Mouse (Mus musculus): ENCODE data around the gene Il12b. TPM values are rescaled to one million over a fixed set of nuclear protein-coding genes. Genes with fewer than 3 reads are reported as not detected.

Il12b gene
- total and polyA plus RNA-seq, 3 experiments: 0.23 TPM; not detected in 2

GRCm38 (mm10) chr11:44425626-44426025 is 25.8 kb downstream of the Il12b start:
- Histone ChIP-seq H3K4me1 (ENCODE audit: control insufficient read depth in 1 of 2, insufficient read depth in 2 of 2) (peaks cover 11 to 27% of the 10 kb centered on the region in 2 experiments), H3K79me2 (replicated peaks; ENCODE audit: control insufficient read depth, extremely low read depth, insufficient read depth, poor library complexity, severe bottlenecking) (no peaks in the 10 kb centered on the region), H3K27ac (ENCODE audit: insufficient read depth, low read depth) (no peak overlapping the region), H3K4me3 (replicated peaks in 1 of 3; ENCODE audit: low read depth in 2 of 3, low read length in 2 of 3, poor library complexity in 1 of 3) (no peak overlapping the region), H3K9me3 (replicated peaks; ENCODE audit: low read length) (no peaks in the 10 kb centered on the region), H3K27me3 (replicated peaks) (no peaks in the 10 kb centered on the region), H3K36me3 (replicated peaks in 1 of 2; ENCODE audit: control insufficient read depth in 1 of 2, insufficient read depth in 1 of 2, low read length in 1 of 2) (no peaks in the 10 kb centered on the region), H3K4me2 (ENCODE audit: insufficient read depth, low read depth, poor library complexity, severe bottlenecking) (no peak overlapping the region), H3K9ac (ENCODE audit: insufficient read depth, low read depth) (no peak overlapping the region)
- TF ChIP-seq UBTF (IDR thresholded peaks at IDR 0.05; ENCODE audit: low read depth, low read length) (no peak), MAZ (IDR thresholded peaks at IDR 0.05; ENCODE audit: low read depth, low read length) (no peak), TCF12 (IDR thresholded peaks at IDR 0.05; ENCODE audit: low read depth, low read length) (no peak), USF2 (conservative IDR thresholded peaks at IDR 0.05; ENCODE audit: low read depth, low read length) (no peak), JUND (conservative IDR thresholded peaks at IDR 0.05; ENCODE audit: low read depth, low read length) (no peak), BHLHE40 (IDR thresholded peaks at IDR 0.05; ENCODE audit: low read depth, low read length) (peak; percentile 38; the same call in 1 of the 2 replicates), KAT2A (IDR thresholded peaks at IDR 0.05; ENCODE audit: insufficient replicate concordance, low read length) (no peak), SIN3A (IDR thresholded peaks at IDR 0.05; ENCODE audit: low read length) (no peak)
- in situ Hi-C loops (cut with MboI; ENCODE audit: low pct_ligation_motif_present, low pct_unique_long_range_greater_than_20kb, low sequenced_read_pairs) (loop anchor here (25.0 kb wide), 1 partner anchor 338 kb away; no protein-coding TSS in a partner anchor), dilution Hi-C loops (cut with MboI; ENCODE audit: extremely low pct_ligation_motif_present, extremely low pct_unique_long_range_greater_than_20kb, low sequenced_read_pairs) (no loop called here)
- no peak for DNase-seq (ENCODE audit: extremely low read depth)

GRCm38 (mm10) chr11:44427951-44428350 is 28.1 kb downstream of the Il12b start:
- peak; percentile 93 for DNase-seq (ENCODE audit: extremely low read depth)
- Histone ChIP-seq H3K27ac (ENCODE audit: insufficient read depth, low read depth) (no peak overlapping the region), H3K9ac (ENCODE audit: insufficient read depth, low read depth) (no peak overlapping the region), H3K9me3 (replicated peaks; ENCODE audit: low read length) (no peaks in the 10 kb centered on the region), H3K27me3 (replicated peaks) (no peaks in the 10 kb centered on the region), H3K36me3 (replicated peaks in 1 of 2; ENCODE audit: control insufficient read depth in 1 of 2, insufficient read depth in 1 of 2, low read length in 1 of 2) (no peaks in the 10 kb centered on the region), H3K4me2 (ENCODE audit: insufficient read depth, low read depth, poor library complexity, severe bottlenecking) (peak overlapping the region; percentile 25), H3K4me3 (replicated peaks in 1 of 3; ENCODE audit: low read depth in 2 of 3, low read length in 2 of 3, poor library complexity in 1 of 3) (no peak overlapping the region), H3K79me2 (replicated peaks; ENCODE audit: control insufficient read depth, extremely low read depth, insufficient read depth, poor library complexity, severe bottlenecking) (no peaks in the 10 kb centered on the region), H3K4me1 (ENCODE audit: control insufficient read depth in 1 of 2, insufficient read depth in 2 of 2) (peaks cover 9 to 24% of the 10 kb centered on the region in 2 experiments)
- in situ Hi-C loops (cut with MboI; ENCODE audit: low pct_ligation_motif_present, low pct_unique_long_range_greater_than_20kb, low sequenced_read_pairs) (loop anchor here (25.0 kb wide), 1 partner anchor 341 kb away; no protein-coding TSS in a partner anchor), dilution Hi-C loops (cut with MboI; ENCODE audit: extremely low pct_ligation_motif_present, extremely low pct_unique_long_range_greater_than_20kb, low sequenced_read_pairs) (no loop called here)
- TF ChIP-seq MAZ (IDR thresholded peaks at IDR 0.05; ENCODE audit: low read depth, low read length) (no peak), E2F4 (IDR thresholded peaks at IDR 0.05; ENCODE audit: insufficient replicate concordance, low read depth, low read length) (no peak), TBP (conservative IDR thresholded peaks at IDR 0.05; ENCODE audit: low read depth, low read length) (no peak), ZC3H11A (IDR thresholded peaks at IDR 0.05; ENCODE audit: low read depth, low read length) (no peak), SMC3 (IDR thresholded peaks at IDR 0.05; ENCODE audit: low read depth, low read length) (no peak), ZNF384 (IDR thresholded peaks at IDR 0.05; ENCODE audit: low read depth, low read length) (no peak), ZMIZ1 (IDR thresholded peaks at IDR 0.05; ENCODE audit: low read depth, low read length) (no peak), NRF1 (IDR thresholded peaks at IDR 0.05; ENCODE audit: low read depth, low read length) (no peak), USF2 (conservative IDR thresholded peaks at IDR 0.05; ENCODE audit: low read depth, low read length) (no peak), KAT2A (IDR thresholded peaks at IDR 0.05; ENCODE audit: insufficient replicate concordance, low read length) (peak; percentile 74; the same call in 1 of the 2 replicates), PAX5 (IDR thresholded peaks at IDR 0.05; ENCODE audit: low read length) (no peak), JUND (conservative IDR thresholded peaks at IDR 0.05; ENCODE audit: low read depth, low read length) (peak; percentile 75; the same call in 1 of the 2 replicates), MYC (IDR thresholded peaks at IDR 0.05; ENCODE audit: low read depth, low read length) (peak; percentile 29; the same call in 1 of the 2 replicates), ETS1 (conservative IDR thresholded peaks at IDR 0.05; ENCODE audit: low read depth, low read length) (peak; percentile 89), RAD21 (IDR thresholded peaks at IDR 0.05; ENCODE audit: low read depth, low read length) (no peak), MAFK (IDR thresholded peaks at IDR 0.05; ENCODE audit: insufficient replicate concordance, low read length) (peak; percentile 71), SIN3A (IDR thresholded peaks at IDR 0.05; ENCODE audit: low read length) (peak; percentile 58; the same call in 1 of the 2 replicates), HCFC1 (IDR thresholded peaks at IDR 0.05; ENCODE audit: low read depth, low read length) (no peak), RCOR1 (conservative IDR thresholded peaks at IDR 0.05; ENCODE audit: low read depth, low read length) (peak; percentile 84), POLR2AphosphoS2 (IDR thresholded peaks at IDR 0.05; ENCODE audit: low read depth, low read length) (no peak), POLR2A (IDR thresholded peaks at IDR 0.05; ENCODE audit: low read depth, low read length) (no peak), UBTF (IDR thresholded peaks at IDR 0.05; ENCODE audit: low read depth, low read length) (no peak), CHD1 (IDR thresholded peaks at IDR 0.05; ENCODE audit: low read depth, low read length) (no peak), MEF2A (IDR thresholded peaks at IDR 0.05; ENCODE audit: borderline replicate concordance, low read depth, low read length) (peak; percentile 91), MAX (IDR thresholded peaks at IDR 0.05; ENCODE audit: low read length) (peak; percentile 42; the same call in 1 of the 2 replicates), CHD2 (IDR thresholded peaks at IDR 0.05; ENCODE audit: low read length) (peak; percentile 63; the same call in 1 of the 2 replicates), CTCF (conservative IDR thresholded peaks at IDR 0.05 in 1 of 2, IDR thresholded peaks at IDR 0.05 in 1 of 2; ENCODE audit: low read depth in 2 of 2, low read length in 2 of 2) (no peak), GABPA (IDR thresholded peaks at IDR 0.05; ENCODE audit: insufficient replicate concordance, low read depth, low read length) (no peak), USF1 (IDR thresholded peaks at IDR 0.05; ENCODE audit: low read depth, low read length) (no peak), NELFE (IDR thresholded peaks at IDR 0.05; ENCODE audit: low read depth, low read length) (no peak), TCF12 (IDR thresholded peaks at IDR 0.05; ENCODE audit: low read depth, low read length) (peak; percentile 61)
